Mouse (Mus musculus): ENCODE measurements around the gene Zhx3.

GRCm38 (mm10) chr2:160723613-160724375 is 149.0 kb downstream of the Zhx3 start:
- no peak for TF ChIP-seq CTCF (IDR thresholded peaks at IDR 0.05; ENCODE audit: control insufficient read depth, insufficient read depth, insufficient replicate concordance, low read depth, low read length)
- TF ChIP-seq POLR2A (IDR thresholded peaks at IDR 0.05; ENCODE audit: control insufficient read depth, low read depth, low read length): no peak

Data from testis, adult 2 months (tissue).